ENCODE assay signal across 8 mouse cellular contexts in the genomic region with DNA sequence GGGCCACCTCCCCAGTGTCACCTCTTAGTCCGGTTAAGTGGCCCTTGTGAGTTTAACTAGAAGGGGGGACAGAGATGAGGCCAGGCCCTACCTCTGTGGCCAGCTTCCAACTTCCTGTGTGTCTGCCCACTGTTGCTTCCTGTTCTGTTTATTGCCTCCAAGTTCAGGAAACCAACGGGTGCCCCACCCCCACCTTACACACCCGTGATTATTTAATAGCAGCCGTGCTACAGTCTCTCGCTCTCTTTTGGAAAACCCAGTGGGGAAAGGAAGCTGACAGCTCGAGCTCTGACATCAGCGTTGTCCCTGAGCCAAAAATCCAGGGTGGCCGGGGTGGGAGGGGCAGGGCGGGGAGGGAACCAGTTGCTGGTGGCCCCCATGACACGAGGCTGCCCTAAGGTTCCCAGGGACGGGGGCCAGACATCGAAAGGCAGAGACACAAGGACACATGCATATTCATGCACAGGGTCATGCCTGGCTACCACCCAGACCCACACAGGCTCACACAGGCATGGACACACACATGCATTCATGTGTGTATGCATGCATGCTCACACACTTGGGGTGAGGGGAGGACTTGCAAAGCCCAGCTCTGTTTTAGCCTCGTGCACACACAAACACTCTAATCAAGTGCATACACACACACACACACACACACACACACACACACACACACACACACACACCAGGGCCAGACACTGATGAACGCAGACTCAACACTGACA. TPM values are rescaled to one million over a fixed set of nuclear protein-coding genes. Genes with fewer than 3 reads are reported as not detected.
DNase-seq lines count a peak whose midpoint lies in the region; ATAC-seq and TF ChIP-seq lines count a peak whose summit lies in the region.

No protein-coding gene starts in this region.

- peaks cover 26% of the 10 kb centered on the region for H3K27me3 ChIP-seq in hindbrain, embryonic 13.5 days
- H3K27me3 ChIP-seq in hindbrain, embryonic 12.5 days, result peaks cover 24% of the 10 kb centered on the region
- peaks cover 50% of the 10 kb centered on the region for H3K27me3 ChIP-seq in liver, embryonic 12.5 days (replicated peaks)
- no peaks in the 10 kb centered on the region for H3K27me3 ChIP-seq in small intestine, adult 2 months (ENCODE audit: control insufficient read depth, insufficient read depth, low read length)

- H3K27ac ChIP-seq in hindbrain, embryonic 13.5 days, result no peak overlapping the region
- H3K27ac ChIP-seq in hindbrain, embryonic 12.5 days, result no peak overlapping the region
- H3K27ac ChIP-seq in bone marrow macrophage, adult 2 months (ENCODE audit: insufficient read depth, low read depth, low read length), result peak overlapping the region; percentile 26; the same call in 1 of the 2 replicates
- H3K27ac ChIP-seq in liver, embryonic 12.5 days, result no peak overlapping the region
- peak overlapping the region; percentile 54 for H3K27ac ChIP-seq in small intestine, adult 2 months (ENCODE audit: insufficient read depth, low read depth, low read length)

- H3K36me3 ChIP-seq in hindbrain, embryonic 13.5 days, result no peaks in the 10 kb centered on the region
- no peaks in the 10 kb centered on the region for H3K36me3 ChIP-seq in hindbrain, embryonic 12.5 days
- H3K36me3 ChIP-seq in liver, embryonic 12.5 days, result no peaks in the 10 kb centered on the region
- no peaks in the 10 kb centered on the region for H3K36me3 ChIP-seq in small intestine, adult 2 months (ENCODE audit: control insufficient read depth, insufficient read depth, low read length)

- no peak overlapping the region for H3K4me3 ChIP-seq in hindbrain, embryonic 13.5 days
- no peak overlapping the region for H3K4me3 ChIP-seq in hindbrain, embryonic 12.5 days
- peak overlapping the region; percentile 41 for H3K4me3 ChIP-seq in bone marrow macrophage, adult 2 months (ENCODE audit: insufficient read depth, low read length)
- H3K4me3 ChIP-seq in liver, embryonic 12.5 days, result 0 out of 2 replicates have a peak overlapping the region, but pooled peaks have one; percentile 7
- H3K4me3 ChIP-seq in small intestine, adult 2 months (ENCODE audit: low read depth, low read length), result 0 out of 2 replicates have a peak overlapping the region, but pooled peaks have one; percentile 7

- DNase-seq in heart, postnatal 36 days, result peak; percentile 47 to 62
- no peak for DNase-seq in urinary bladder, adult 2 months (ENCODE audit: low spot score)
- no peak for DNase-seq in urinary bladder, postnatal 10 days (ENCODE audit: low spot score)

- no peak for TF ChIP-seq CTCF in bone marrow macrophage, adult 2 months (IDR thresholded peaks at IDR 0.05; ENCODE audit: low read depth, low read length)
- no peak for TF ChIP-seq CTCF in small intestine, adult 2 months (IDR thresholded peaks at IDR 0.05; ENCODE audit: extremely low read depth, insufficient read length, insufficient replicate concordance, low read depth, low read length)

- no peaks in the 10 kb centered on the region for H3K9me3 ChIP-seq in hindbrain, embryonic 13.5 days
- no peaks in the 10 kb centered on the region for H3K9me3 ChIP-seq in hindbrain, embryonic 12.5 days (replicated peaks)
- H3K9me3 ChIP-seq in liver, embryonic 12.5 days (replicated peaks), result no peaks in the 10 kb centered on the region

- 51% methylated on average over 14 of the region's 14 CpGs for WGBS in hindbrain, embryonic 13.5 days
- WGBS in hindbrain, embryonic 12.5 days, result 49% methylated on average over 14 of the region's 14 CpGs
- 14% methylated on average over 14 of the region's 14 CpGs for WGBS in liver, embryonic 12.5 days (ENCODE audit: insufficient replicate concordance)
- 7% methylated on average over 14 of the region's 14 CpGs for WGBS in small intestine, adult 2 months

- intact Hi-C loops in heart, postnatal 36 days (cut with DNase I), result no loop called here

- H3K4me2 ChIP-seq in hindbrain, embryonic 13.5 days, result peak overlapping the region; percentile 10; the same call in 1 of the 2 replicates
- no peak overlapping the region for H3K4me2 ChIP-seq in hindbrain, embryonic 12.5 days (replicated peaks)
- H3K4me2 ChIP-seq in liver, embryonic 12.5 days, result peak overlapping the region; percentile 50

- H3K4me1 ChIP-seq in hindbrain, embryonic 13.5 days (replicated peaks), result peaks cover 24% of the 10 kb centered on the region
- H3K4me1 ChIP-seq in hindbrain, embryonic 12.5 days, result peaks cover 24% of the 10 kb centered on the region
- H3K4me1 ChIP-seq in bone marrow macrophage, adult 2 months (ENCODE audit: control insufficient read depth, insufficient read depth, low read length), result peaks cover 13% of the 10 kb centered on the region
- H3K4me1 ChIP-seq in liver, embryonic 12.5 days, result peaks cover 44% of the 10 kb centered on the region
- H3K4me1 ChIP-seq in small intestine, adult 2 months (ENCODE audit: control insufficient read depth, insufficient read depth, insufficient read length, low read length), result peaks cover 60% of the 10 kb centered on the region

- no peak for TF ChIP-seq POLR2A in bone marrow macrophage, adult 2 months (IDR thresholded peaks at IDR 0.05; ENCODE audit: borderline replicate concordance, low read depth, low read length)
- TF ChIP-seq POLR2A in small intestine, adult 2 months (IDR thresholded peaks at IDR 0.05; ENCODE audit: low read depth, low read length), result no peak

- no peak overlapping the region for H3K9ac ChIP-seq in hindbrain, embryonic 13.5 days
- no peak overlapping the region for H3K9ac ChIP-seq in hindbrain, embryonic 12.5 days
- no peak overlapping the region; the same call in none of the 2 replicates for H3K9ac ChIP-seq in liver, embryonic 12.5 days

- no peak for ATAC-seq in hindbrain, embryonic 13.5 days (ENCODE audit: low FRiP score)
- no peak for ATAC-seq in hindbrain, embryonic 12.5 days (ENCODE audit: low FRiP score)
- no peak for ATAC-seq in liver, embryonic 12.5 days

RNA-seq across cellular contexts. Expression of a gene that starts 3.3 kb away (rescaled TPM):
- polyA plus RNA-seq in hindbrain, embryonic 13.5 days (2015; fragmentation: Nextera tagmentation; extraction: Ambion mirVana), result 0.08 TPM in 1 of 2 replicates, not detected in the other
- not detected in 2 replicates for polyA plus RNA-seq in hindbrain, embryonic 12.5 days (2016; fragmentation: Nextera tagmentation; extraction: Ambion mirVana)
- polyA plus RNA-seq in bone marrow macrophage, adult 2 months (2012; ENCODE audit: insufficient read depth, insufficient read length, missing spikeins), result 0.21 TPM in 1 of 2 replicates, not detected in the other
- under 1 TPM; 0.16 to 0.50 TPM for total RNA-seq in heart, postnatal 36 days (2021)
- not detected in 2 replicates for polyA plus RNA-seq in liver, embryonic 12.5 days (2016; fragmentation: Nextera tagmentation; extraction: Ambion mirVana)
- polyA plus RNA-seq in small intestine, adult 2 months (2012; rRNA removed), result 1.5 and 5.6 TPM in 2 replicates
- 2.5 and 2.8 TPM in 2 replicates for polyA plus RNA-seq in urinary bladder, adult 2 months (2012; rRNA removed)

RNA-seq across cellular contexts. Expression of a gene that starts 24.4 kb away (rescaled TPM):
- 0.14 TPM in 1 of 2 replicates, not detected in the other for polyA plus RNA-seq in hindbrain, embryonic 13.5 days (2015; fragmentation: Nextera tagmentation; extraction: Ambion mirVana)
- polyA plus RNA-seq in hindbrain, embryonic 12.5 days (2016; fragmentation: Nextera tagmentation; extraction: Ambion mirVana), result not detected in 2 replicates
- polyA plus RNA-seq in bone marrow macrophage, adult 2 months (2012; ENCODE audit: insufficient read depth, insufficient read length, missing spikeins), result 5.3 and 6.2 TPM in 2 replicates
- not detected for total RNA-seq in heart, postnatal 36 days (2021)
- 0.48 and 0.55 TPM in 2 replicates for polyA plus RNA-seq in liver, embryonic 12.5 days (2016; fragmentation: Nextera tagmentation; extraction: Ambion mirVana)
- polyA plus RNA-seq in small intestine, adult 2 months (2012; rRNA removed), result 0.19 and 0.48 TPM in 2 replicates
- polyA plus RNA-seq in urinary bladder, adult 2 months (2012; rRNA removed), result 0.28 and 0.39 TPM in 2 replicates

RNA-seq across cellular contexts. Expression of a gene that starts 42.6 kb away (rescaled TPM):
- 2.2 and 2.3 TPM in 2 replicates for polyA plus RNA-seq in hindbrain, embryonic 13.5 days (2015; fragmentation: Nextera tagmentation; extraction: Ambion mirVana)
- 3.1 and 3.6 TPM in 2 replicates for polyA plus RNA-seq in hindbrain, embryonic 12.5 days (2016; fragmentation: Nextera tagmentation; extraction: Ambion mirVana)
- polyA plus RNA-seq in bone marrow macrophage, adult 2 months (2012; ENCODE audit: insufficient read depth, insufficient read length, missing spikeins), result 4.1 and 5.4 TPM in 2 replicates
- total RNA-seq in heart, postnatal 36 days (2021), result 1 to 10 TPM; 5.2 to 5.5 TPM
- 2.1 and 2.3 TPM in 2 replicates for polyA plus RNA-seq in liver, embryonic 12.5 days (2016; fragmentation: Nextera tagmentation; extraction: Ambion mirVana)
- 2.6 and 2.7 TPM in 2 replicates for polyA plus RNA-seq in small intestine, adult 2 months (2012; rRNA removed)
- 19.7 and 19.8 TPM in 2 replicates for polyA plus RNA-seq in urinary bladder, adult 2 months (2012; rRNA removed)

Comparison
In these comparisons a context has a peak if more than half of its experiments do, and no peak if none do; other contexts are left out.
1. H3K27ac ChIP-seq: peak in bone marrow macrophage, adult 2 months (single experiment) and small intestine, adult 2 months (single experiment); none in hindbrain, embryonic 13.5 days (single experiment), hindbrain, embryonic 12.5 days (single experiment) and liver, embryonic 12.5 days (single experiment).
2. H3K4me3 ChIP-seq: peak in bone marrow macrophage, adult 2 months (single experiment), liver, embryonic 12.5 days (single experiment) and small intestine, adult 2 months (single experiment); none in hindbrain, embryonic 13.5 days (single experiment) and hindbrain, embryonic 12.5 days (single experiment).
3. DNase-seq: peak in heart, postnatal 36 days (2 of 2); none in urinary bladder, adult 2 months (single experiment) and urinary bladder, postnatal 10 days (single experiment).